Mouse (Mus musculus) skeletal muscle tissue, adult 2 months (tissue): ENCODE results near the gene Cntn4.

Source experiments
- DNase-seq: peaks from one replicate; pipeline ENCODE4 v3.0.0-alpha.2; 2012; ENCODE audit warnings: low read depth, low spot score

The Cntn4 gene

GRCm38 (mm10) chr6:106078629-106079028 lies 401.2 kb downstream of the Cntn4 start:
- no peak for DNase-seq

- no peak for DNase-seq
Measured at GRCm38 (mm10) chr6:106097856-106098255, 420.4 kb downstream of the Cntn4 start.

- DNase-seq: no peak
Measured at GRCm38 (mm10) chr6:106118523-106119081, 441.1 kb downstream of the Cntn4 start.

- no peak for DNase-seq
Measured at GRCm38 (mm10) chr6:106153530-106153929, 476.1 kb downstream of the Cntn4 start.

- DNase-seq: no peak
Measured at GRCm38 (mm10) chr6:106155362-106155761, 477.9 kb downstream of the Cntn4 start.

GRCm38 (mm10) chr6:106177546-106177945 lies 500.1 kb downstream of the Cntn4 start:
- no peak for DNase-seq

GRCm38 (mm10) chr6:106181596-106181995 lies 504.1 kb downstream of the Cntn4 start:
- DNase-seq: no peak

- no peak for DNase-seq
Measured at GRCm38 (mm10) chr6:106200974-106201373, 523.5 kb downstream of the Cntn4 start.

GRCm38 (mm10) chr6:106207401-106207800 lies 529.9 kb downstream of the Cntn4 start:
- DNase-seq: no peak

- no peak for DNase-seq
Measured at GRCm38 (mm10) chr6:106213071-106213470, 535.6 kb downstream of the Cntn4 start.

GRCm38 (mm10) chr6:106237046-106237948 lies 559.8 kb downstream of the Cntn4 start:
- no peak for DNase-seq

- DNase-seq: no peak
Measured at GRCm38 (mm10) chr6:106241553-106241952, 564.1 kb downstream of the Cntn4 start.

- no peak for DNase-seq
Measured at GRCm38 (mm10) chr6:106263396-106263795, 585.9 kb downstream of the Cntn4 start.

- DNase-seq: no peak
Measured at GRCm38 (mm10) chr6:106265487-106265886, 588.0 kb downstream of the Cntn4 start.

- DNase-seq: no peak
Measured at GRCm38 (mm10) chr6:106266304-106266703, 588.8 kb downstream of the Cntn4 start.

GRCm38 (mm10) chr6:106268723-106269122 lies 591.3 kb downstream of the Cntn4 start:
- no peak for DNase-seq

- DNase-seq: no peak
Measured at GRCm38 (mm10) chr6:106277139-106277538, 599.7 kb downstream of the Cntn4 start.

GRCm38 (mm10) chr6:106281621-106282020 lies 604.2 kb downstream of the Cntn4 start:
- no peak for DNase-seq

GRCm38 (mm10) chr6:106283815-106284214 lies 606.4 kb downstream of the Cntn4 start:
- DNase-seq: no peak

GRCm38 (mm10) chr6:106299451-106299850 lies 622.0 kb downstream of the Cntn4 start:
- no peak for DNase-seq

- DNase-seq: no peak
Measured at GRCm38 (mm10) chr6:106300179-106300578, 622.7 kb downstream of the Cntn4 start.

- no peak for DNase-seq
Measured at GRCm38 (mm10) chr6:106302435-106302834, 625.0 kb downstream of the Cntn4 start.

GRCm38 (mm10) chr6:106328987-106329386 lies 651.5 kb downstream of the Cntn4 start:
- DNase-seq: no peak
